Mouse (Mus musculus): ENCODE results near the gene Trpt1.

The Trpt1 gene

DNA sequence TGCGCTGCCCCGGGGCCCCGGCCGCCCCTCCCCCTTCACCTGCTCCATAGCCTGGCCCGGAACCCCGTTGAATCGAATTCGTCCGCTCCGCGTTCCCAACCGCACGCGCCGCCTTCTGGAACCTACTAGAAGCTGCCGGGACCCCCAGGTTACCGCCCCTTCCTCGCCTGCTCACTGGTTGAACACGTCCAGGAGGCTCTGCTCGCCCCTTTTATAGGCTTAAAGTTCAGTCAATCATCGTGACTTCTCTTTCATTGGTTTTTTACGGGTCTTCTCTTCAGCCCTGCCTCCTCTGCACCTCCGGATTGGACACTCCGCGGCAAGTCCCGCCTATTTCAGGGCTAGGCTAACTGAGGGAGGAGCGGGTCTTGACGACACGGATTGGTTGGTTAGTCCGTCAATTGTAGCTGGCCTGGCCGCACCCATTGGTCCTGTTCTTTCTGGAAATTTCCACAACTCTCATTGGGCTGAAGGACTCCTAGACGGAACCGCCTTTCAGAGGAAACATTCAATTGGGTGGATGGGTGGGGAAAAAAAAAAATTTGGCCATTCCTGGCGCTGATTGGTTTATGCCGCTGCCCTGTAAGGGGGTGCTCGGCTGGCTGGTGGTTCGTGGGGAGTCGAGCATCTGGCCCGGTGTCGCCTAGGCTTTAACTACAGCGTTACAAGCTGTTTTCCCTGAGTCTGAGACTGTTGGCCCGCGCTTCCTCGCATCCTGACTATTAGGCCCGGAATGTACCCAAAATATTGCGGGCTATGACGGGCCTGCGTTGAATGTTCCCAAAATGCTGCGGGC lies 44.1 kb downstream of the Trpt1 start, which contains the start of gene Stip1:
Gene Stip1, minus strand, starts transcription at position 127 of the 796 bp plus-strand sequence.
- peak; percentile 100 for DNase-seq (ENCODE audit: extremely low read depth, low read depth)

DNA sequence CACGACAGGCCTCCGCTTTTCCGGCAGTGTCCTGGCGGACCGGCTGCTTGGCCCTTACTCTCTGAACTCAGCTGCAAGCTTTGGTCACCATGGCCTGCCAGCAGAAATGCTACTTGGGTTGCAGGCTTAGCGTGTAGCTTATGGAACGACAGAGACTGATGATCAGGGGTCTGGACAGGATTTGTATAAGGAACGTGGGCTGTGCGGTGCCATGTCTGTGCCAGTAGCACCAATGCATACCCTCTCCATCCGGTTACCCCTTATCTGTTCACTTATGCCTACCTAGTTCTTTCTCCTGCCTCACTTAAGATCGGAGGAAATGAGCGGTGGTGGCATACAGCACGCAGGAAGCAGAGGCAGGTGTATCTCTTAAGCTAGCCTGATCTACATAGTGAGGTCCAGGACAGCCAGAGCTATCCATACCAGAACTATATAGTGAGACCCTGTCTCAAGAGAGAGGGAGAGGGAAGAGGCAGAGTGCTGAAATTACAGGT lies 44.8 kb downstream of the Trpt1 start:
- DNase-seq (ENCODE audit: extremely low read depth, low read depth): peak; percentile 45

DNA sequence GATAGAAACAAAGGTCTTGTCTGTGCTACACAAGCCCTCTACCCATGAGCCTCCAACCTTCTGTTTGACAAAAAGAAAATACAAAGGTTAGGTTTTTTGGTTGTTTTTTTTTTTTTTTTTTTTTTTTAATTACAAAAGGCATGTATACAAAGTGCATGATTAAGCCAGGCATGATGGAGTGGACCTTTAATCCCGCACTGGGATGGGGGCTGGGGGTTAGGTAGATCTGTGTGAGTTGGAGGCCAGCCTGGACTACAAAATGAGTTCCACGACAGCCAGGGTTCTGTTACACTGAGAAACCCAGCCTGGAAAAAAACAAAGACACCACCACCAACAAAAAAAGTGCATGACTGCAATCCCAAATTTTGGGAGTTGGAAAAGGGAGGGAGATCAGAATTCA lies 45.2 kb downstream of the Trpt1 start:
- no peak for DNase-seq (ENCODE audit: extremely low read depth, low read depth)

DNA sequence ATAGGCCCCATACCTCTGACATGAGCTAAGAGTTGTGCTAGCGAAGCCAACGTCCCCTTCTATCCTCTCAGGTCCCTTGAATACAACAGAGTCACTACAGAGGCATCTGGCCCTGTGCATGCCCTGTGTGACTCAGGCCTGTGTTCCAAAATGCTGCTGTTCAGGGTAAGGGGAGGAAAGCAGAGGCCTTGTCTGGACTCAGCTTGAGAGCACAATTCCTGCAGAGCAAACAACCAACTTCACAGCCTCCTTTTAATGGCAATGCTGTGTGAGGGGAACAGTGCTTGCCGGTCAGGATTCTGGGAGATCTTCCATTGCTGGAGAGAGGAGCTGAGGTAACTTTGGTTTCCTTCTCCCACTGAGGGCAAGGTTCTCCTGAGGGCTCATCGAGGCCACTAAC lies 48.3 kb downstream of the Trpt1 start:
- no peak for DNase-seq (ENCODE audit: extremely low read depth, low read depth)

DNA sequence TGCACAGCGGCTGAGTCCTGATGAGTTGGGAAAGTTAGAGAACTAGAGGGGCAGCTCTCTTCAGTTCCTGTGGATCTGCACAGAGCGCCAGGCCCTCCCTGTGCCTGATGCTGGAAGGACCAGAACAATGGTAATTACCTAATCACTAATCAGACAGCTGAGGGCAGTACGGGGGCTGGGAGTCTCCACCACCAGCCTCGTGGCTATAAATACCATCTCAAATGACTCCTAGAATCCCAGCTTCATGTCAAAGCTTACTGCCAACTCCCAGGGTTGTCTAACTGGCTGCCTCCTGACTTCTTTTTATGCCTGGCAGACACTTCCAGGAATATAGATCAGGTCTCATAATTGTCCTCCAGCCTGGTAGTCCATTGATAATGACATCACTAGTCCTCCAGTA lies 48.8 kb downstream of the Trpt1 start:
- no peak for DNase-seq (ENCODE audit: extremely low read depth, low read depth)
